Mouse (Mus musculus) olfactory bulb, adult 2 months (tissue): ENCODE data around the gene Pear1. TPM values are rescaled to one million over a fixed set of nuclear protein-coding genes. Genes with fewer than 3 reads are reported as not detected.

Source experiments
- H3K27ac ChIP-seq: fragments of 200-500 bp; 2 replicates; pipeline ENCODE4 v1.5.1; 2012; ENCODE audit warnings: low read depth, low read length; ENCODE audit not compliant: insufficient read depth
- H3K4me1 ChIP-seq: fragments of 200-500 bp; 2 replicates; pipeline ENCODE4 v1.6.1; 2012; ENCODE audit warnings: low read length; ENCODE audit not compliant: control insufficient read depth, insufficient read depth
- H3K4me3 ChIP-seq: fragments of 200-500 bp; 2 replicates; pipeline ENCODE4 v1.5.1; 2012; ENCODE audit warnings: mild to moderate bottlenecking, low read depth, low read length, moderate library complexity; ENCODE audit not compliant: insufficient read depth
- CTCF ChIP-seq: fragments of 200-500 bp; IDR thresholded peaks from 2 replicates; pipeline ENCODE4 v1.5.1; 2012; ENCODE audit warnings: low read depth, mild to moderate bottlenecking, low read length, moderate library complexity; ENCODE audit not compliant: insufficient read depth
- POLR2A ChIP-seq: fragments of 200-500 bp; IDR thresholded peaks from 2 replicates; pipeline ENCODE4 v1.6.1; 2012; ENCODE audit warnings: mild to moderate bottlenecking, low read depth, low read length, moderate library complexity; ENCODE audit not compliant: insufficient read depth
- WGBS: fragments of 180-500 bp; shearing (Covaris S2); methylation state at CpG from one replicate; pipeline ENCODE4 v1.1.7; 2018; 5-methylcytosine and 5-hydroxymethylcytosine counted together
- polyA plus RNA-seq: library from polyadenylated mRNA; stranded (reverse); fragments of >200 nt; gene quantifications from 2 replicates; pipeline ENCODE4 v1.2.4, GENCODE M21; 2012; ENCODE audit warnings: low replicate concordance; ENCODE audit not compliant: missing spikeins, insufficient read depth, insufficient read length

Pear1 gene
- polyA plus RNA-seq, 1 experiment = not detected

DNA sequence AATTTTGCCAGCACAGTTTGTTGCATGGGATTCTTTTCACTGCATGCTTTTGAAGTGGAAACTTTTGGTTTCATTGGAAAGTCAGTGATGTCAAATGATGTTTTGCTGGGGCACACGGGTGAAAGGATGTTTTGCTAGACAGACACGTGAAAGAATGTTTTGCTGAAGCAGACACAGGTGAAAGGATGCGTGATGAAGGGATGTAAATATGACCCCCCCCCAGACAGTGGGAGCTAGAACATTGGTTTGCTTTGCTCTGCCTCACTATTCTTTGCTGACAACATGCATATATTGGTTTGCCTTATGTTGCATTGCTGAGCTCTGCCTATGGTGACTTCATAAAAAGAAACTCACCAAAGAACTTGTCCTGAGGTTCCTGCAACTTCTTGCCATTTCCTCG lies 20.9 kb upstream of the Pear1 start:
- Histone ChIP-seq H3K27ac (no peak overlapping the region), H3K4me3 (no peak overlapping the region)
- WGBS = 79% methylated on average over 4 of the region's 4 CpGs

DNA sequence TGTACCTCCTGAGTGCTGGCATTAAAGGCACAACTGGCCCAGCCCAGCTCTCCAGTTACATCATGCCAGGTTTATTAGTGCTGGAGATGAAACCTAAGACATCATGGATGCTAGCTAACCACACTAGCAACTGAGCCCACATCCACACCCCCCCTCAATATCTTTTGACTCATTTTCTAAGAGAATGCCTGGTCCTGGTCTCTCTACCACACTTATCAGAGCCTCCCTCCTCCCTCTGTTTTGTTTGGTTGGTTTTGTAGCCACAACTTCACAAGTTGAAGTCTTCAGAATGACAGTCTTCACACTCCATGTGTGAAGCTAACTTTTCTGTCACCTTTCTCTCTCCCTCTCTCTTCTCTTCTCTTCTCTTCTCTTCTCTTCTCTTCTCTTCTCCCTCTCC lies 16.8 kb upstream of the Pear1 start:
- Histone ChIP-seq H3K27ac (no peak overlapping the region), H3K4me1 (no peaks in the 10 kb centered on the region), H3K4me3 (no peak overlapping the region)
- TF ChIP-seq POLR2A (no peak), CTCF (no peak)

More for the DNA sequence above, 20.9 kb upstream of the Pear1 start:
- no peaks in the 10 kb centered on the region for H3K4me1 ChIP-seq
- no peak for TF ChIP-seq POLR2A
- no peak for TF ChIP-seq CTCF

DNA sequence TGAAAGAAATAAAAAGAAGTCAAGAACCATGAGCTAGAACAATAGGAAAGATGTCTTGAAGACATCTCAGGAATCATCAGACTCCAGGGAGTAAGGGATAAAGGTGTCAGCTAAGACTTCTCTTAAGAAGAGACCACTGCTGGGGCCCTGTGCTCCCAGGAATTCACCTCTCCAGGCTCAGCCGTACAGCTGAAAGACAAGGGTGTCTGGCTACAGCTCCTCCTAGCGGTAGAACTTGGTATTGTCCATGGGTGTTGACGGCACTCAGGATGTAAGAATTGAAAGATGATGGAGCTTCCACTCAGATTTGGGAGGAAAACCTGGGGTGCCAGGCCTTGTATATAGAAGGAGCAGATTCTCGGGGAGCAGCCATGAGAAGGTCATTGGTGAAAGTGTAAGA lies 14.5 kb upstream of the Pear1 start:
- no peaks in the 10 kb centered on the region for H3K4me1 ChIP-seq
- H3K4me3 ChIP-seq = no peak overlapping the region
- TF ChIP-seq POLR2A (no peak), CTCF (peak; percentile 44; the same call in 1 of the 2 replicates)
- 8% methylated on average over 4 of the region's 4 CpGs for WGBS
- H3K27ac ChIP-seq = no peak overlapping the region

DNA sequence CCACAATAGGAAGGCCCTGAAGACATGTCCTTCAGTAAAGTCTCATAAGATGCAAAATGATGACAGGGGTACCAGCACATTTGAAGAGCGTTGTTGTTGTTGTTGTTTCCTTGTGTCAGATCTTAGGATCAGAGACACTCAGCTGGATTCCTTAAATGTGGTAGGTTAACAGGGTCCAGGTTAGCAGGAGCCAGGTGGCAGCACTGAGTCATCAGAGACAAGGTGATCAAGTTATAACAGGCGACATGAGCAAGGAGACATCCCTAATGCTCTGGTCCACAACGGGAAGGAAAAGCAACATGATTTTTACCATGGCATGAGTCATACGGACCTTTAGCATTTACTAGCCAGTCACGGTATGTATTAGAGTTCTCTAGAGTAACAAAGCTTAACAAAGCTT lies 9.4 kb upstream of the Pear1 start:
- Histone ChIP-seq H3K27ac (no peak overlapping the region), H3K4me1 (no peaks in the 10 kb centered on the region), H3K4me3 (no peak overlapping the region)
- WGBS = 77% methylated on average over 5 of the region's 5 CpGs
- TF ChIP-seq CTCF (no peak), POLR2A (no peak)

DNA sequence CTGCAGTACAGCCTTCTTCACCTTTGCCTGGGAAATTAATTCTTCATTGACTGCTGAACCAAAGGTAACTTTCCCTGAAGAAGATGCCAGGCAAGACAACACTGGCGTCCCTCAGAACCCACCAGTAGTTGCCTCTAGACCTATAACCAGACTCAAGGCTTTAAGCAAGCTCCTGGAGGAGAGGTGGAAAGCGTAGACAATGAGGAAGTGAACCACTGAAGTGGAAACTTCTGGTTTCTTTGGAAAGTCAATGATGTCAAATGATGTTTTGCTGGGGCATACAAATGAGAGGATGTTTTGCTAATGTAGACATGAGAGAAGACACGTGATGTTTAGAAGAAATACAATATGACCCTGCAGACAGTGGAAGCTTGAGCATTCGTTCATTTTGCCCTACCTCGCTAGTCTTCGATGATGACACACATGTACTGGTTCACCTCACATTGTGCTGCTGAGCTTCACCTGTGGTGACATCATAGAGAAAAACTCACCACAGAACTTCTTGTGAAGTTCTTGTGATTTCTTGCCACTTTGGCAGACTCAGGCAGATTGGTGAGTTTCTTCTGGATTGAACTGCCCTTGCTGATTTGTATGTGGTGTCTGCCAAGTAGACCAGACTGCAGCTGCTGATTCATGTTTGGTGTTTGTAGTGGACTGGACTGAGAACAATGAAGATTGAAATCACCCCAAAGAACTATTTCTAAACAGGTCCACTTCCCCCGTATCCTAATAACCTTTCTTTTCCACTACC lies 8.2 kb upstream of the Pear1 start:
- no peak for TF ChIP-seq CTCF
- no peak for TF ChIP-seq POLR2A
- no peak overlapping the region for H3K27ac ChIP-seq
- WGBS = 84% methylated on average over 7 of the region's 7 CpGs
- H3K4me3 ChIP-seq = no peak overlapping the region
- no peaks in the 10 kb centered on the region for H3K4me1 ChIP-seq

DNA sequence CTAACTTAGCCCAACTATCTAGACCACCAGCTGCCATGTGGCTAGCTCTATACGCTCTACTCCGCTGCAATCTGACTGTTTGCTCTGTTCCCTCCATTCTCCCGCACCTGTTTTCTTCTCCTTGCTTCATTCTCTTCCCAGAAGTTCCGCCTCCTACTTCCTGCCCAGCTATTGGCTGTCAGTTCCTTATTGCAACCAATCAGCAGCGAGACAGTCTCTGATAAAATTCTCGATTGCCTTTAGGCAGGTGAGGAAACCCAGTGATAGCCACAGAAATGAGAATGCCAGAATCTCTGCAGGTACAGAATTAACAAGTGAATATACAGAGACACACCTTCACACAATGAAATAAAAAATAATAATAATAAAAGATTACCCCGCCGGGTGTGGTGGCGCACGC lies 4.9 kb upstream of the Pear1 start:
- H3K4me3 ChIP-seq = no peak overlapping the region
- no peaks in the 10 kb centered on the region for H3K4me1 ChIP-seq
- 62% methylated on average over 10 of the region's 10 CpGs for WGBS
- no peak overlapping the region for H3K27ac ChIP-seq
- TF ChIP-seq CTCF (no peak), POLR2A (no peak)

DNA sequence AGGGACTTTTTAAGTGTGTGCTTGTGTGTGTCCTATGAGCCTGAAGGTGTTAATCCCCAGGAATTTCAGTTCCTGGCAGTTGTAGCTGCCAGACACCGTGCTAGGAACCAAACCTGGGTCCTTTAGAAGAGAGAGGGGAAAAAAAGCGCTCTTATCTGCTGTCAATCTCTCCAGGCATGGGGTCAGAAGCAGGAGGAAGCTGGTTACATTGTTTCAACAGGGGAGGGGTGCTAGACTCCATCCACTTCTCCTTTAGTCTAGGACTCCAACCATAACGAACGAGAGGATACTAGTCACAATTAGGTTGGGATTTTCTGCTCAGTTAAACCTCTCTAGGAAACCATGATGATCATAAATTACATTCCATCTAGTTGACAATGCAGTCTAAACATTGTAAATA lies 4.3 kb upstream of the Pear1 start:
- no peaks in the 10 kb centered on the region for H3K4me1 ChIP-seq
- TF ChIP-seq POLR2A (no peak), CTCF (no peak)
- no peak overlapping the region for H3K4me3 ChIP-seq
- H3K27ac ChIP-seq = no peak overlapping the region
- WGBS = 51% methylated on average over 4 of the region's 4 CpGs

DNA sequence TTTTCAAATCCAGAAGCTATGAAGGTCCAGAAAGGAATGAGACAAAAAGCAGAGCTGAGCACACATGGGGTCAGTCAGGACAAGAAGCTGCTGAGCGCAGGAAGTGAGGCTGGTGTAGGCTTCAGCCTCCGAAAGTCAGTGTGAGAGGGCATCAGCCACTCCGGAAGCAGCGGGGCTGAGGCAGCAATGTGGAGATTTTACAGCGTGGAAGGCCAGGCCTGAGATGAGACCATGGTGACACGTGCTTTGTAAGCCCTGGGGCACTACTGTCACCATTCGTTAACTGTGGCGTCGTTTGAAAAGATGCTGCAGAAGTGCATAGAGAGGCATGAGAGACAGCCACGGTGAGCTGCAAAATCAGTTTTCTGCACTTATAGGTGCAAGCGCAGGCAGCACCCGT lies 5.9 kb downstream of the Pear1 start:
- no peak for TF ChIP-seq POLR2A
- TF ChIP-seq CTCF = no peak
- 86% methylated on average over 12 of the region's 12 CpGs for WGBS
- Histone ChIP-seq H3K27ac (no peak overlapping the region), H3K4me3 (no peak overlapping the region), H3K4me1 (no peaks in the 10 kb centered on the region)

DNA sequence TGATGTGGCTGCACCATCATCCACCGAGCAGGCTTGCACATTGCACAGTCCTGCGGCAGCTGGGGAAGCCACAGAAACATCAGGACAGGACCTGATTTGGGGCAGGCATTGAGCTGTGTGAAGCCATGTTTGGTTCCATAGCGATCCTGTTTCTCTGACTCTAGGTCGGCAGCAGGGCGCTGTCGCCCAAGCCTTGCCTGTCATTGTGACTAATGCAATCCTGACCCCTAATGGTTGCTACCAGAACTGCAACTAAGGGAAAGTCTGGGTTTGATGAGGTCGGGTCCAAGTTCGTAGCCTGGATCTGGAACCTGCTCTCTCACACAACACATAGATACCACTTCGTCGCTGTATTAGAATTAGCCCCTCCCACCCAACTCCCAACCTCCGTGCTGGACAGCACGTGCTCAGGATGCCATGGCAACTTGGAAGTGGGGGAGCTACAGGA lies 7.4 kb downstream of the Pear1 start:
- no peaks in the 10 kb centered on the region for H3K4me1 ChIP-seq
- H3K27ac ChIP-seq = no peak overlapping the region
- TF ChIP-seq CTCF (peak; percentile 25; the same call in 1 of the 2 replicates), POLR2A (no peak)
- H3K4me3 ChIP-seq = no peak overlapping the region
- 4% methylated on average over 12 of the region's 12 CpGs for WGBS
